Mouse (Mus musculus): ENCODE measurements around the gene Fzr1. TPM values are rescaled to one million over a fixed set of nuclear protein-coding genes. Genes with fewer than 3 reads are reported as not detected.

Gene Fzr1
- polyA plus RNA-seq, 1 experiment from 2014 or later, result 98.8 TPM

DNA sequence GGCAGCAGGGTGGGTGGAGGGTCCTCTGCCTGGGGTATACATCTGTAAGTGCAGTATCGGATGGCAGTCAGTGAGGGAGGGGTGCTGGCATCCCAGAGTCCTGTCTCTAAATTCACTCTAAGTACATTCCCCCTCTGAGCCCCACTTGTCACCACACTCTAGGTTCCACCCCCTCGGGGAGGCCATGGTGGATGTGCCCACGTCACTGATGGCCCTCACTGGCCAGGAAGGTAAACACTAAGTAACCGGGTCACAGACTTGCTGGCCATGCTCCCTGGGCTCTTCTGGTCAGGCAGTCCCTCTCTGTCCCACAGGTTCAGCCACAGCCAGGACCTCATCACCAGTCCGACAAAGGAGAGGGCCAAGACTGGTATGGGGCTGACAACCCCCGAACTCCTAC, 43.9 kb upstream of the Fzr1 start:
- no peaks in the 10 kb centered on the region for H3K9me3 ChIP-seq (replicated peaks)
- peaks cover 78% of the 10 kb centered on the region for H3K4me1 ChIP-seq
- H3K9ac ChIP-seq, result no peak overlapping the region
- H3K4me3 ChIP-seq (replicated peaks), result no peak overlapping the region
- no peak for ATAC-seq (ENCODE audit: insufficient number of reproducible peaks, low FRiP score, low TSS enrichment, low read depth)
- peaks cover 22% of the 10 kb centered on the region for H3K36me3 ChIP-seq
- WGBS, result 72% methylated on average over 6 of the region's 6 CpGs
- H3K27me3 ChIP-seq, result no peaks in the 10 kb centered on the region
- no peak overlapping the region for H3K27ac ChIP-seq (replicated peaks)
- no peak overlapping the region for H3K4me2 ChIP-seq (replicated peaks)

DNA sequence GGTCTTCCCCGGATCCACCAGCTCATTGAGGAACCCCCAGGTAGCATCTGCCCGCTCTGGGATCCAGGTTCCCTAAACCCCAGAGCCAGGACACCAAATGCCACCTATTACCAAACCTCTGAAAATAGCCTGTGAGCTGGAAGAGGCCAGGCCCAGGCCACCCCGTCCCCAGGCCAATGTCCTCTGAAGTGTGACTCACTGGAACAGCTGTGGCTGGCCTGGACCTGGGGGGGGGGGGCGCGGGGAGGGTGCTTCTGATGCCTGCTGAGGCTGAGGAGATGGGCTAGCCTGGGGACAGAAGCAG, 43.4 kb upstream of the Fzr1 start:
- Histone ChIP-seq H3K27ac (replicated peaks) (no peak overlapping the region), H3K4me3 (replicated peaks) (no peak overlapping the region), H3K36me3 (peaks cover 22% of the 10 kb centered on the region), H3K9ac (no peak overlapping the region), H3K9me3 (replicated peaks) (no peaks in the 10 kb centered on the region), H3K4me1 (peaks cover 81% of the 10 kb centered on the region), H3K27me3 (no peaks in the 10 kb centered on the region), H3K4me2 (replicated peaks) (no peak overlapping the region)
- ATAC-seq (ENCODE audit: insufficient number of reproducible peaks, low FRiP score, low TSS enrichment, low read depth), result no peak
- WGBS, result 64% methylated on average over 5 of the region's 5 CpGs

DNA sequence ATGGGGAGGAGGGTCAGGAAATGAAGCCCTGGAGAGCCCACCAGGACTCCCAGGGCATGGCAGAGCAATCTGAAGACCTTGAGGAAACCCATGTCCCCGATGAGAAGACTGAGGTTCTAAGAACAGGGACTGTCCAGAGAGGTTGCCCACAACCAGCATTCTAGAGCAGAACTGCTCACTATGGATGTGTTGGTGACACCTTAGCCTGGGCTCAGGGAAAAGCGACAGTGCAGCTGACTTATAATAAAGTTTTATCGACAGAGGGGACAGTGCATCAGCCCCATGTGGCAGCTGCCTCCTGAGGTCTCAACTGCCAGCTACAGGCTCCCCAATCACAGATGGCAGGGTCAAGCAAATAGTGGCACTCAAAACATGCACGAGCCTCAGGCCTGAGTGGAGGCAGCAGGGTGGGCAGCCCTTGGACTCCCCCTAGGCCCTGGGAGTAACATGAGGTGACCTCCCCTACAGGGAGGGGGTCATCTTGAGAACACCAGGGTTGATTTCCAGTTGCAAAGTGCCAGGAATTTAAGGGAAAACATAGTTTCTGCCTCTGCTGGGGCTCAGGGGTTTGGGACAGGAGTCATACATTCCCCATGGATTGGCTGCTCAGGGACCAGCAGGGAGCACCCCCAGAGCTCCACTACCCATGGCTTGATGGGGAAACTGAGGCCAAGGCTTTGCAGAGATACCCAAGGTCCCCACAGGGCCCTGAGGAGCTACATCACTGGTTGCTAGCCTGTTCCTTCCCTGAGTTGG, 42.9 kb upstream of the Fzr1 start:
- no peak for ATAC-seq (ENCODE audit: insufficient number of reproducible peaks, low FRiP score, low TSS enrichment, low read depth)
- peaks cover 86% of the 10 kb centered on the region for H3K4me1 ChIP-seq
- H3K27ac ChIP-seq (replicated peaks), result no peak overlapping the region
- H3K4me2 ChIP-seq (replicated peaks), result no peak overlapping the region
- no peaks in the 10 kb centered on the region for H3K27me3 ChIP-seq
- H3K4me3 ChIP-seq (replicated peaks), result no peak overlapping the region
- no peaks in the 10 kb centered on the region for H3K9me3 ChIP-seq (replicated peaks)
- WGBS, result 73% methylated on average over 4 of the region's 4 CpGs
- H3K9ac ChIP-seq, result no peak overlapping the region
- H3K36me3 ChIP-seq, result peaks cover 22% of the 10 kb centered on the region

DNA sequence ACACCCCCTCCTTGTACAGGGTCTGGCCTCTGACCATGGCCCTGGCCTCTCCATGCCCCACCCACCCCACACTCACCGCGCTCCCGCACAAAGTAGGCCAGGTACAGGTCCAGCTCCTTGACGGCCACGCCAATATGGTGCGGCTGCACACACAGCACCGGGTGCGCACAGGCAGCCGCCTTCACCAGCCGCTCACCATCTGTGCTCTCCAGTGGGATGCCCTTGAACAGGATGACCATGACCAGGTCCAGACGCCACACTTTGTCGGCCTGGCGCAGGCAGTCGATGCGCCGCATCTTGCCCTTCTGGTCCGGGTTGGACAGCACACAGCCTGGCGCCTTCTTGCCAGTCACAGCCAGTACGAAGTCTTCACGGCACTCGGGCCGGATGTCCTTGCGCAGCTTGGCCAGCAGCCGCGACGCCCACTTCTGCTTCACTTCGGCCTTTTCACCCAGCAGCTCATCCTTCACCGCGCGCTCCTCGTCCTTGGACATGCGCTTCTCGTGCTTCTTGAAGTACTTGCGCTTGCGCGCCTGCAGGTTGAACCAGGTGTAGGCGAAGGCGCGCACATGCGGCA, 42.0 kb upstream of the Fzr1 start:
- H3K27ac ChIP-seq (replicated peaks), result no peak overlapping the region
- peaks cover 24% of the 10 kb centered on the region for H3K36me3 ChIP-seq
- no peaks in the 10 kb centered on the region for H3K27me3 ChIP-seq
- H3K4me1 ChIP-seq, result peaks cover 88% of the 10 kb centered on the region
- no peak overlapping the region for H3K4me2 ChIP-seq (replicated peaks)
- H3K9me3 ChIP-seq (replicated peaks), result no peaks in the 10 kb centered on the region
- H3K4me3 ChIP-seq (replicated peaks), result no peak overlapping the region
- H3K9ac ChIP-seq, result no peak overlapping the region
- WGBS, result 87% methylated on average over 40 of the region's 40 CpGs
- no peak for ATAC-seq (ENCODE audit: insufficient number of reproducible peaks, low FRiP score, low TSS enrichment, low read depth)

DNA sequence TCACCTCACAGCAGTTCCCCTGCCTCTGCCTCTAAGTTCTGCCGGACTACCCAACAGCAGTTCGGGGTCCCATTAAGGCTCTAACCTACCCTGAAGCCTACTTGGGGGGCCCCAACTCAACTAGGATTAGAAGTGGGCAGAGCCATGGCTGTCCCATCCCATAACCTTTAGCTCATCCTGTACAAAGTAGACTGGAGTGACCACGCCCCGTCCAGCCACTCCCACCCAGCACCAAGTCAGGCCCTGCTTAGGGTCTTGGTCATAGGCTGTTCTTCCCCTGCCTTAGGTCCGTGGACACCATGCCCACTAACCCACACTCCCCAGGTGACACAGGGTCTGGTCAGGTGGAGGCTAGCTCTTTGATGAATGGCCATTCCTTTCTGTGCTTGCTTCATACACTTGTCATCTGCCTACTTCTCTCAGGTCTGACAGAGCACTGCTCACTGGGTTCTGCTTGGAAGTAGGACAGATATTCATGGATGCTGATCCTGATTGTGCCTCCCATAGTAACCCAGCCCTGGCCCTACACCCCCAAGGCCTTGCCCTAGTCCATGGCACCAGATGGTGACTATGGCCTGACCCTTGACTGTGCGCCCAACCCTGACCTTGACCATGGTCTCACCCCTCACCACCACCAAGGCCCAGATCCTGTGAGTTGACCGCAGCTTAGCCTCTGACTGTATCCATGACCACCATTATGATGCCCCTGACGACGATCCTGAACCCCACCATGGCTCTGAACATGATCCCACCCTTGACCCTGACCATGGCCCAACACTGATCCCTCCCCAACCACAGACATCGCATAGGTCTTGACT, 41.0 kb upstream of the Fzr1 start:
- WGBS, result 91% methylated on average over 10 of the region's 10 CpGs
- no peak overlapping the region for H3K4me3 ChIP-seq (replicated peaks)
- H3K4me2 ChIP-seq (replicated peaks), result no peak overlapping the region
- H3K9ac ChIP-seq, result no peak overlapping the region
- no peaks in the 10 kb centered on the region for H3K27me3 ChIP-seq
- H3K27ac ChIP-seq (replicated peaks), result peak overlapping the region; percentile 61; the same call in 1 of the 2 replicates
- no peaks in the 10 kb centered on the region for H3K9me3 ChIP-seq (replicated peaks)
- H3K36me3 ChIP-seq, result peaks cover 29% of the 10 kb centered on the region
- no peak for ATAC-seq (ENCODE audit: insufficient number of reproducible peaks, low FRiP score, low TSS enrichment, low read depth)
- peaks cover 88% of the 10 kb centered on the region for H3K4me1 ChIP-seq

DNA sequence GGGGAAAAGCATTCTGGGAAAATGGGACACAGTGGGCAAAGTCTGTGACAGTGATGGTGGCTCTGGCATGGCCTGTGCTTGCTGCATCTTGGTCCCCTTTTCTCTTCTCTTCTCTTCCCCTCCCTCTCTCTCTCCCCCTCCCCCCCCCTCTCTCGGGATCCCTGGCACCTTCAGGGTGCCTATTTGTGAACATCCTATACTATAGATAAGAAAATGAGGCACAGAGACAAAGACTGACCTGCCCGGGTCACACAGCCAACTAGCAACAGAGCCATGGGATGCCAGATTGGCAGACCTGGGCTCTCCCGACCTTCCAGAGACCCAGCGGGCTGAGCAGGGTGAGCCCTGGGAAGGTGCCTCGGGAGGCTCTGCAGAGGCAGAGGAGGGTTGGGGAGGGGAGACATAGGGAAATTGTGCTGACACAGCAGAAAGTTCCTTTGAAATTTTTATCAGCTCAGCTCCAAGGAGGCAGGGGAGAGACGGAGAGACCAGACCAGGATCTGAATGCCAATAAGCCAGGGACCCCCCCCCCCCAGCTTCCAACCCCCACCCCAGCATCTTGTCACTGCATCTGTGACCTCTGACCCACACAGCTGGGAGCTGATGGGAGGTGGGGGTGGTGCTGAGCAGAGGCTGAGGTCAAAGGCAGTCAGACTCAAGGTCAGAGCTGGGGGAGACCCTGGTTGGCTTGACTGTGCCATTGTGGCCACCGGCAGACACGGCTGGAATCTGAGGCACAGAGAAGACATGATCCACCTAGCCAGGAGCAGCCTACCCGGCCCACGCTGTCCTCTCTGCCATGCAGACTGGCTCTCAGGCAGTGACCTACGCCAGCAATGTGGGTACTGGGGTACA, 40.1 kb upstream of the Fzr1 start:
- no peak overlapping the region for H3K4me2 ChIP-seq (replicated peaks)
- peak overlapping the region; percentile 92 for H3K27ac ChIP-seq (replicated peaks)
- H3K4me3 ChIP-seq (replicated peaks), result no peak overlapping the region
- no peaks in the 10 kb centered on the region for H3K27me3 ChIP-seq
- 52% methylated on average over 11 of the region's 11 CpGs for WGBS
- H3K4me1 ChIP-seq, result peaks cover 88% of the 10 kb centered on the region
- peaks cover 29% of the 10 kb centered on the region for H3K36me3 ChIP-seq
- no peak for ATAC-seq (ENCODE audit: insufficient number of reproducible peaks, low FRiP score, low TSS enrichment, low read depth)
- no peaks in the 10 kb centered on the region for H3K9me3 ChIP-seq (replicated peaks)
- H3K9ac ChIP-seq, result no peak overlapping the region

DNA sequence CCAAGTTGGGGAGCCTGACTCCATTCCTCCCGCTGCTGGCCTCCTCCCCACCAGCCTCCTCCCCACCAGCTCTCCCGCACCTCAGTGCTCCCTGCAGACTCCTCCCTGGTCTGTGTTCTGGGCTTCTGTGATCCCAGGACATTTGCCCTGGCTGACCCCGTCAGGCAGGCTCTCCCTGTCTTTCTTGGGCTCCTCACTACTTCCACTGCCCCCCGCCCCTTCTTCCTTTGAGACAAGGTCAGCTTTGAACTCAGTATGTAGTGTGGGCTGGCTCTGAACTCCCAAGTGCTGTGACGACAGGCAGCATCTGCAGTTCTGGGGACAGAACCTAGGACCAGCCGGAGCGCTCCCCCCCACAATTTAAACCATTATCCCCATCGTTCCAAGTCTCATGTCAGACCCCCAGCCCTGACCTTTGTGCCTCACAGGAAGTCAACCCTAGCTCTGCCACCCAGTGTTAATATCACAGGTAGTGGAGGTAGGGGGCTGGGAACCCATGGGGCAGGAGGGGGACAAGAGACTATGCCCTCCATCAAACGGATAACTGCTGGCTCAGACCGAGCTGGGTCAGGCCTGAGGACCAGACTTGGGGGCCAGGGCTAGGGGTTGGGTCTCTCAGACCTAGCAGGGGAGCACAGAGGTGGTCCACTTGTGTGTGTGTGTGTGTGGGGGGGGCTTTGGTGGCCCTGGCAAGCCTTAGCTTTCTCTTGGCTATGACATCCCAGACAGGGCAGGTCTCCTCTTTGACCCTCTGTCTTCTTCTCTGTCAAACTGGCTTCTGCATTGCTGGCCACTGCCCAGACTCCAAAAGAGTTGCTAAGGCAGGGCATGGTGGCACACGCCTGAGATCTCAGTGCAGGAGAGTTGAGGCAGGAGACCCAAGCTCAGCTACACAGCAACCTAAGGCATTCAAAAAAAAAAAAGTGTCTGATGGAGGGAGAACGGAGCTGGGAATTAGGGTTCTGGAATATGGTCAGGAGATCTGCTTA, 39.2 kb upstream of the Fzr1 start:
- peak overlapping the region; percentile 92 for H3K27ac ChIP-seq (replicated peaks)
- no peaks in the 10 kb centered on the region for H3K27me3 ChIP-seq
- no peak for ATAC-seq (ENCODE audit: insufficient number of reproducible peaks, low FRiP score, low TSS enrichment, low read depth)
- no peaks in the 10 kb centered on the region for H3K9me3 ChIP-seq (replicated peaks)
- H3K4me1 ChIP-seq, result peaks cover 92% of the 10 kb centered on the region
- 36% methylated on average over 12 of the region's 12 CpGs for WGBS
- peak overlapping the region; percentile 32 for H3K4me3 ChIP-seq (replicated peaks)
- peaks cover 36% of the 10 kb centered on the region for H3K36me3 ChIP-seq
- H3K9ac ChIP-seq, result 0 out of 2 replicates have a peak overlapping the region, but pooled peaks have one; percentile 6
- peak overlapping the region; percentile 51 for H3K4me2 ChIP-seq (replicated peaks)

DNA sequence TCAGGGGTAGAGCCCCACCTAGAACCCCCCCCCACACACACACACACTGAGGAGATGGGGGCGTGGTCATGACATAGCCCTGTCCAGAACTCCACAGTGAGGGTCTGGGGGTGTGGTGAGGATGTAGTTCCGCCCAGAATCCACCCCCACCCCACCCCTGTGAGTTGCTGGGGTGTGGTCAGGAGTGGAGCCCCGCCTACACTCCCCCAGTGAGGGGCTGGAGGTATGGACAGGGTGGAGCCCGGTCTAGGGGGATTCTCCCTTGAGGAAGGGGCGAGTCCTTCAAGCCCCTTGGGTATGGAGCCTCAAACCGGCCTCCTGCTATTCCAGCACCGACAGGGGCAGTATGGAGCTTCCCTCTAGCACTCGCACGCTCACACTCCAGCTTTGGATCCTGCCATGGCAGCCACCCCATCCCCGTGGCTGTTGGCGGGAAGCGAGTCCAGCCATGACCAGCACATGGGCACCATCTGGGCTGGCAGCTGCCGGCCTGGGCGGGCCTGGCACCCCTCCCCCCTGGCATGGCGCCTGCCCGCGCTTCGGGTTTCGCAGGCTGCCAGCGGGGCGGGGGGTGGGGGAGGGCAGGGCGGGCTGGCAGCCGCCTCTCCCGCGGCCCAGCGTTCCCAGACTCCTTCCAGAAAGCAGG, 38.4 kb upstream of the Fzr1 start:
- Histone ChIP-seq H3K27me3 (no peaks in the 10 kb centered on the region), H3K4me3 (replicated peaks) (peak overlapping the region; percentile 32), H3K9ac (peak overlapping the region; percentile 6; the same call in 1 of the 2 replicates), H3K9me3 (replicated peaks) (no peaks in the 10 kb centered on the region), H3K4me1 (peaks cover 92% of the 10 kb centered on the region), H3K36me3 (peaks cover 38% of the 10 kb centered on the region), H3K27ac (replicated peaks) (peak overlapping the region; percentile 92), H3K4me2 (replicated peaks) (peak overlapping the region; percentile 51)
- under 1% methylated on average over 26 of the region's 26 CpGs for WGBS
- ATAC-seq (ENCODE audit: insufficient number of reproducible peaks, low FRiP score, low TSS enrichment, low read depth), result peak; percentile 84

DNA sequence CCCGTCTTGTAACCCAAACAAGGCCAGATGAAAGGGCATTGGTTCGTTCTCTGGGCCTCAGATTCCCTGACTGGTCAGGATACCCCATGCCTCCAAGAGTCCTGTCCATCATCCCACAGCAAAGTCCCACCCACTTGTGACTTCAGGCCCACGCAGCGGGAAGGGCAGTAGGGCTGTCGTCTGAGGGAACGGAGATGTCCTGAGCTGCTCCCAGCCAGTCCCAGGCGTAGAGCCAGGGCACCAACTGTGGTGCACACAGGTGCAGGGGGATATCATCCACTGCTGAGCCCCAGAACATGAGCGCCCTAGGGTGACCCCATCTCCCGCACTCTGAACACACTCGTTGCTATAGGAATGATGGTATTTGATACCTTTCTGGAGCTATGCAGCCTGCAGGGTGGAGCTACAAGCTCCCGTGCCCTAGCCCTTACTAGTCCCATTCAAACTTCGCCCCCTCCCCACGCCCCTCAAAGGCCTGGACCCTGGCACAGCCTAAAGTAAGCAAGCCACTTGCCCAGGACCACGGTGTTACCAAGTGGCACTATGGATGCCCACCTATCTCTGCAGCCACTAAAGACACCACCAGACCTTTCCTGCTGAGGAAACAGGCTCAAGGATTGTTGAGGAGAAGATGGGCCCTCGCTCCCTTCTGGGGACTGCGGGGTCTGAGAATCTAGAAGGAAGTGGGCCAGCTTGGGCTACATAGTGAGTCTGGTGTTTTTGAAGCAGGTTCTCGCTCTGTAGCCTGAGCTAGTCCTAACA, 37.4 kb upstream of the Fzr1 start:
- H3K27ac ChIP-seq (replicated peaks), result peak overlapping the region; percentile 92
- no peaks in the 10 kb centered on the region for H3K9me3 ChIP-seq (replicated peaks)
- no peak overlapping the region for H3K4me3 ChIP-seq (replicated peaks)
- H3K9ac ChIP-seq, result no peak overlapping the region
- ATAC-seq (ENCODE audit: insufficient number of reproducible peaks, low FRiP score, low TSS enrichment, low read depth), result no peak
- H3K4me1 ChIP-seq, result peaks cover 99% of the 10 kb centered on the region
- H3K4me2 ChIP-seq (replicated peaks), result no peak overlapping the region
- 61% methylated on average over 17 of the region's 17 CpGs for WGBS
- H3K36me3 ChIP-seq, result peaks cover 40% of the 10 kb centered on the region
- no peaks in the 10 kb centered on the region for H3K27me3 ChIP-seq
